Mouse (Mus musculus) stomach, embryonic 14.5 days (tissue): ENCODE data around the gene Colca2. TPM values are rescaled to one million over a fixed set of nuclear protein-coding genes. Genes with fewer than 3 reads are reported as not detected.

Experiments
- ATAC-seq: fragments of 200-750 bp; cut with Nextera tagmentation; 2 replicates; pipeline ENCODE4 v1.8.0; 2017; ENCODE audit warnings: low read depth, moderate TSS enrichment; ENCODE audit not compliant: insufficient number of reproducible peaks, insufficient read depth, low FRiP score
- H3K27ac ChIP-seq: fragments of 300-500 bp; sonication (generic); 2 replicates; pipeline ENCODE4 v1.5.1; 2014; ENCODE audit warnings: mild to moderate bottlenecking, low read length, moderate library complexity, mixed read lengths
- H3K27me3 ChIP-seq: fragments of 300-500 bp; sonication (generic); 2 replicates; pipeline ENCODE4 v1.6.1; 2014; ENCODE audit warnings: low read length, control low read depth, mixed read lengths; ENCODE audit not compliant: control insufficient read depth, insufficient read depth
- H3K36me3 ChIP-seq: fragments of 300-500 bp; sonication (generic); 2 replicates; pipeline ENCODE4 v1.6.1; 2014; ENCODE audit warnings: mild to moderate bottlenecking, control low read depth, low read length, moderate library complexity, mixed read lengths; ENCODE audit not compliant: control insufficient read depth, insufficient read depth
- H3K4me1 ChIP-seq: fragments of 300-500 bp; sonication (generic); 2 replicates; pipeline ENCODE4 v1.6.1; 2014; ENCODE audit warnings: low read length, control low read depth, mixed read lengths; ENCODE audit not compliant: control insufficient read depth, insufficient read depth
- H3K4me2 ChIP-seq: fragments of 300-500 bp; sonication (generic); replicated peaks from 2 replicates; pipeline ENCODE4 v1.6.1; 2014; ENCODE audit warnings: low read depth, low read length, control low read depth
- H3K4me3 ChIP-seq: fragments of 300-500 bp; sonication (generic); 2 replicates; pipeline ENCODE4 v1.5.1; 2014; ENCODE audit warnings: low read depth, low read length, control low read depth
- H3K9ac ChIP-seq: fragments of 300-500 bp; sonication (generic); replicated peaks from 2 replicates; pipeline ENCODE4 v1.6.1; 2014; ENCODE audit warnings: low read depth, mild to moderate bottlenecking, control low read depth, low read length, moderate library complexity, mixed read lengths
- H3K9me3 ChIP-seq: fragments of 300-500 bp; sonication (generic); 2 replicates; pipeline ENCODE4 v1.6.1; 2016; ENCODE audit warnings: low read depth, low read length, control low read depth; ENCODE audit not compliant: control insufficient read depth
- WGBS: fragments of 180-500 bp; shearing (Covaris S2); extraction: QIAGEN DNeasy Blood & Tissue Kit; methylation state at CpG from one replicate; pipeline ENCODE4 v1.1.7; 2014; 5-methylcytosine and 5-hydroxymethylcytosine counted together
- polyA plus RNA-seq: library from polyadenylated mRNA; unstranded; fragments of >200 nt; fragmentation: Nextera tagmentation; extraction: Ambion mirVana; gene quantifications from 2 replicates; pipeline ENCODE4 v1.2.1, GENCODE M21; 2014

Gene Colca2
- polyA plus RNA-seq, 1 experiment from 2014 or later: 7.3 TPM

DNA sequence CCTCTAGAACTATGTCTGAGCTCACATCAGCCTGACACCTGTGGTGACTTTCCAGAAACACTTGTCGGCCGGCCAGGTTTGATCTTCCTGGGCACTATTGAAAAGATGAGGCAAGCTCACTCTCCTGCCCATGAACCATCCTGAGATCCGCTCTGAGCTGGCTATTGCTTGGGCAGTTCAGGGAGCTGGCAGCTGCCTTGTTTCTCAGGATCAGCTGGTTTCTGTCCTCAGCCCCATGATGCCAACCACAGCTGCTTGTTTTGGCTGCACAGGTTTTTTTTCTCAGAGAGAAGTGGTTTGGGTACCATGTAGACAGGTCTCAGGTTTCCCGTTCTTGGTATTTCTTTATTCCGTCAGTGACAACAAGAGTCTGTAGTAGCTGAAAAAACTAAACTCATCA is 19.9 kb downstream of the Colca2 start:
- Histone ChIP-seq H3K4me2 (no peak overlapping the region), H3K27ac (no peak overlapping the region), H3K9ac (no peak overlapping the region), H3K9me3 (no peaks in the 10 kb centered on the region), H3K4me3 (no peak overlapping the region), H3K4me1 (no peaks in the 10 kb centered on the region), H3K27me3 (no peaks in the 10 kb centered on the region), H3K36me3 (no peaks in the 10 kb centered on the region)
- 87% methylated on average over 5 of the region's 5 CpGs for WGBS
- ATAC-seq: no peak

DNA sequence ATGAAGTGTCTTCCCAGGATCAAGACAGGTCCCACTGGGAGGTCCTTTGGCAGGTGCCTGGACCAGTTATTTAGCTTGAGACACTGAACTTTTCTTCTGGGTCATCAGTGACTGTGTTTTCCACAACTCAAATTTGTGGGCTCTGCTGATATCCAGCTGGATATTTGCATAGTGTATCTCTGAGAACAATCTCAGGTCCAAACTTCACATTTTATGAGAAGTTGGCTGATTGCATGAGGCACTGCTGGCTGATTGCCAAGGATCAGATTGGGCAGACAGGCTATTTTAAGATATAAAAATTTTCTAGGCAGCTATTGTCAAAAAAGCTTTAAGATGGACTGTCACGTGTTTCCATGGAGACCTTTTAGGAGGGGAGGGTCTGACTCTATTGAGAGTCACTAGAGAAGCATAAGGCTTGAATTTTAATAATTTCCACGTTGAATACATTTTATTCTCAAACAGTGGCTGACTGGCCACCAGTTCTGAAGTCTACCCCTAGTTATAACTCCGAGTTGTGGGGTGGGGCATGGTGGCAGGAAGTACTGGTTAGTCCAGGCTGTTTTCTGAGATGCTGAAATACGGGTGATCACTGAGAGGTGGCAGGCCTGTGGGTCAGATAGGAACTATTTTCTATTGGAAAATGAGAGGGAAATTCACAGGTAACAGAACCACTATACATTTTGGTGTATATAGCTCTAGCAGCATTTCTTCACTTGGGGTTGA is 21.4 kb downstream of the Colca2 start:
- Histone ChIP-seq H3K27me3 (no peaks in the 10 kb centered on the region), H3K9ac (no peak overlapping the region), H3K4me2 (no peak overlapping the region), H3K4me1 (no peaks in the 10 kb centered on the region), H3K36me3 (no peaks in the 10 kb centered on the region), H3K4me3 (no peak overlapping the region), H3K27ac (no peak overlapping the region), H3K9me3 (no peaks in the 10 kb centered on the region)
- 71% methylated on average over 4 of the region's 4 CpGs for WGBS
- ATAC-seq: no peak

DNA sequence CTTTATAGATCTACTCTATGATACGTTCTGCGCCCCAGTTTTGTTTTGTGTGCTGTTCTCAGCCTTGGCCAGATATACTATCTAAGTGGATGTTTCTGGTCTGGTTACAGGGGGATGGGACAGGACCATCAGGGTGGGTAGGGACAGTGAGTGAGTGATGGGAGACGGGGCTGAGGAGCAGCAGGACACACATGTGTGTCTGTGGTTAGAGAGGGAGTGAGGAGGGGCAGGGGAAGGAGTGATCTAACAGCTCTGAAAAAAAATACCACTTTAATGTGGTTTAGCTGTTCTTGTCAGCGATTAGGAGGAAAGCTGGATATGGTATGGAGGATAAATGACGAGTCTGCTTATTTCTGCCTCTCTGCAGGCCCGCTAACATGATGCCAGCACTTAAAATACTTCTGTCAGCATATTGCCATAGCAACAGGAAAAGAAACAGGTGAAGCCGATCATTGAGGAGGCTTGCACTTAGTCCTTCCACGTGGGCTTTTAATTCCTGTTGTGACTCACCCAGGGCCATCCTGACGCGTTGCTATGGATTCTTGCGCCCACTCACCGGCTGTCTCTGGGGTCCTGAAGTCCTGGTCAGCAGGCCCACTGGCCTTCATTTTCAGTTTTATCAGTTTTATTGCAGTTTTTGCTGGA is 39.5 kb downstream of the Colca2 start:
- WGBS: 29% methylated on average over 12 of the region's 12 CpGs

DNA sequence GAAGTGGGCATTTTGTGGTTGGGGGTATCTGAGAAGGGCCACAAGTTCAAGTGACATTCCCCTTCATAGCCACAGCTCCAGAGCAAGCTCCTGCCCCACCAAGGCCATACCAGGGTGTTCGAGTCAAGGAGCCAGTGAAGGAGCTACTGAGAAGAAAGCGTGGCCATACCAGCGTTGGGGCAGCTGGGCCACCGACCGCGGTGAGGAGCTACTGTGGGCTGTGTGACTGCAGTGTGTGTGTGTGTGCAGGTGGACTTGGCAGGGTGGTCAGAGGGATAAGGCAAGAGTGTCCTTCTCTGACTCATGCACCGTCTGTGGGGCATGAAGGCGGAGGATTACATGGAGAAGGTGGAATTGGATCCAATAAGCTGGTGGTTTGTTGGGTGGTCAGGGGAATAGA is 46.2 kb downstream of the Colca2 start:
- Histone ChIP-seq H3K4me1 (no peaks in the 10 kb centered on the region), H3K4me2 (no peak overlapping the region), H3K4me3 (no peak overlapping the region), H3K27me3 (no peaks in the 10 kb centered on the region), H3K36me3 (no peaks in the 10 kb centered on the region), H3K9ac (no peak overlapping the region), H3K9me3 (no peaks in the 10 kb centered on the region), H3K27ac (no peak overlapping the region)
- no peak for ATAC-seq
- WGBS: 94% methylated on average over 8 of the region's 8 CpGs

More for the DNA sequence above, 39.5 kb downstream of the Colca2 start:
- H3K27ac ChIP-seq: no peak overlapping the region
- no peak overlapping the region for H3K4me3 ChIP-seq
- H3K9me3 ChIP-seq: no peaks in the 10 kb centered on the region
- ATAC-seq: no peak
- H3K9ac ChIP-seq: no peak overlapping the region
- H3K4me1 ChIP-seq: no peaks in the 10 kb centered on the region
- H3K4me2 ChIP-seq: no peak overlapping the region
- H3K27me3 ChIP-seq: no peaks in the 10 kb centered on the region
- no peaks in the 10 kb centered on the region for H3K36me3 ChIP-seq

DNA sequence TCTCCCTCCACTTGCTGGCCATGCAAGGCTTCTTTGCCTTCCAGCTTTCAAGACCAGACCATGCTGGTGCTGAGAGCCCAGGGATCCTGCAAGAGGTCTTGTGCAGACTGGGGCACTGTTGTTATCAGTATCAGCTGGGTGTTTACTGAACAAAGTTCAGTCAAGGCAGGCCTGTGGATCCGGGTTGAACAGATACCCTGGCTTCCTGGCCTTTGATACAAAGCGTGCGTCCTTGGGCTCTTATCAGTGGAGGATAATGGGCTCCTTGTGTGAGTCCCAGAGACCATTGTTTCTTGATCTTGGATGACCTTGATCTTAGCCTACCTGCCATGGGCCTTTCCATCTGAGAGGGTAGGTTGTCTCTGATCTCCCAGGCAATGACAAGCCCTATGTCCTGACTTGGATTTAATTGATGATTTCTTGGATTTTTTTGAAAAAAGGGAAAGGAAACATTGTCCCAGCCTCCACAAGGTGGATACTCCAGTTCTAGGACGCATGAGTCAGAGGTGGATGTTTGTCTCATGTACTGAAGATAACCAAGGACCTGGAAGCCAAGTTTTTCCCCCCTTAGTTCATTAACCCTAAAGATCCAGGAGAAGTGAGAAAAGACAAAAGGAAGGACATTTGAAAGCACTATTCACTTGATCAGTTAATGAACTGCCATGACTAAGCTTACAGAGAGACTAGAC is 47.5 kb downstream of the Colca2 start:
- Histone ChIP-seq H3K9me3 (no peaks in the 10 kb centered on the region), H3K4me2 (no peak overlapping the region), H3K4me1 (no peaks in the 10 kb centered on the region), H3K36me3 (no peaks in the 10 kb centered on the region), H3K27ac (no peak overlapping the region), H3K9ac (no peak overlapping the region), H3K27me3 (no peaks in the 10 kb centered on the region), H3K4me3 (no peak overlapping the region)
- 49% methylated on average over 4 of the region's 4 CpGs for WGBS
- peak; percentile 91 for ATAC-seq

DNA sequence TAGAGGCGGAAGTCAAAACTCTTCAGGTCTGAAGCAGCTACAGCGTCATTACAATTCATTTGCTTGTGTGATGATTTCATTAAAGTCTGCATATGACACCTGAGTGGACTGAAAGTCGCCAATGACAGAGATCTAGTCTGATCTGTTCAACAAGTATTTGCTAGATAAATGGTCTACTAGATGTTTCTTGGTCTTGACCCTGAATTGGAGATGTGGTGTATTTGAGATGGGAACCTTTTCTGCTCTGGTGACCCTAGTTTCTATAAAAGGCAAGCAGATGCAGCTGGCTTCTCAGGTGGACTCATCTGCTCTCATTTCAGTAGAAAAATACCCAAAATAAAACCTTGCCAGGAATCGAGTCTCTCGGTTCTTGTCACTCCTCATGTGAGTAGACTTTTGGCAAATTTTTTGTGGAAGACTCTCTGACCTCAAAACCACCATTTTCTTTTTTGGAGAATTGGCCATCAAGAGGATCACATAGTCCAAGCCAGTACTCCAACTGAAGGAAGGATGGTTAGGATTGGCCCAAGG is 52.7 kb downstream of the Colca2 start:
- no peak overlapping the region for H3K4me2 ChIP-seq
- ATAC-seq: no peak

More for the DNA sequence above, 52.7 kb downstream of the Colca2 start:
- Histone ChIP-seq H3K27ac (no peak overlapping the region), H3K9ac (no peak overlapping the region), H3K4me3 (no peak overlapping the region), H3K36me3 (no peaks in the 10 kb centered on the region), H3K4me1 (no peaks in the 10 kb centered on the region), H3K27me3 (no peaks in the 10 kb centered on the region), H3K9me3 (no peaks in the 10 kb centered on the region)
- WGBS: 85% methylated on average over 5 of the region's 5 CpGs

Other genes with a start within 250 kb of the Colca2 start
- gene Btg4, start 217.7 kb downstream of the Colca2 start, polyA plus RNA-seq: not detected in 2 replicates
- 6.2 and 6.3 TPM in 2 replicates for gene Layn, start 201.5 kb downstream of the Colca2 start, polyA plus RNA-seq
- not detected in 2 replicates for gene 4833427G06Rik, start 176.5 kb downstream of the Colca2 start, polyA plus RNA-seq
- gene Gm32742, start 113.1 kb downstream of the Colca2 start, polyA plus RNA-seq: 0.06 and 0.10 TPM in 2 replicates
- 0.13 TPM in 1 of 2 replicates, not detected in the other for gene Pou2af1, start 64.9 kb downstream of the Colca2 start, polyA plus RNA-seq
- 0.64 and 1.00 TPM in 2 replicates for gene 1810046K07Rik, start 50.3 kb upstream of the Colca2 start, polyA plus RNA-seq